Mouse (Mus musculus): ENCODE measurements around the gene Dgkz.

Dgkz gene

DNA sequence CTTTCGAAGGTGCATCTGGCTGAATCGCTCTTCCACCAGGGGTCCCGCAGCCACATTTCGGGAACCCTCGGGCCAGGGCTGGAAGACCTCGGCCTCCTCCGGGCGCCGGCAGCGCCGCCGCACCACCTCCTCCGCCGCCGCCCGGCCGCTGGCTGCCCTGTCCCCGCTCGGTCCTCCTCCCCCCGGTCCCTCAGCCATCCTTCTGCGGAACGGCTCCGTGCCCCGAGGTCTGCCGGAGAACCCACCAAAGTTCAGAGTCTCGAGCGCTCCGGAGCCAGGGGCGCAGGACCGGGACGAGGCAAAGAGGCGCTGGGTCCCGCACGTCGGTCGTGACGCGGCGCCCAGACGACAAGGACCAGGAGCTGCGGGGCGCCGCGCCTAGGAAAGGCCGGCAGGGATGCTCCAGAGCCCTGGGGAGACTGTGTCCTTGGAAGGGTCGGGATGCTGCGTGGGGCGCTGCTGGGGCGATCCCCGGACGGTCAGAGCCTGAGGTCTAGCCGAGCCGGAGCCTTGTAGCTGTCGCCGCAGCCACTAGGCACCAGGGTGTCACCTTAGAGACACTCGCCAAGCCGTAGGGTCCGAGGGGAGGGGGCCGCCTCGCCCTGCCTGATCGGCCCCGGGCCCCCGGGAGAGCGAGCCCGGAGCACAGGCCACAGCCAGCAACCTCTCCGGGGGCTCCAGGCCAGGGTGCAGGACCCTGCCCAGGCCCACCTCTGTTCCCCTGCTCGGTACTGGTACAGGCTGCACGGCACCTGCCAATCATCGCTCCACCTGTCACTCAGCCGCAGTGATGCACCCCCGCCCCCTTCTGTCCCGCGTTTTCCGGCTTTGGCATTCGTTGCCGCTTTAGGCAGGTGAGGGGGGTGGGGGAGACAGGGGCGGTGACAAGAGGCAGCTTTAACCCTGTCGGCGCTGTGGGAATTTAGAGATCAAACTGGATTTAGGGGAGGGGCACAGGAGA lies at the start of gene Dgkz:
Gene Dgkz (minus strand): TSS at position 284 of the 961 bp plus-strand sequence.
- no peak for DNase-seq

GRCm38 (mm10) chr2:92025202-92025601 lies 49.5 kb upstream of the Dgkz start:
- DNase-seq = no peak

GRCm38 (mm10) chr2:92024274-92024672 lies 48.6 kb upstream of the Dgkz start, which contains the start of gene Creb3l1:
Gene Creb3l1, minus strand, starts transcription at chr2:92024502.
- DNase-seq = peak; percentile 45

GRCm38 (mm10) chr2:92023362-92024273 lies 48.0 kb upstream of the Dgkz start:
- DNase-seq = no peak

- DNase-seq = no peak
Measured at GRCm38 (mm10) chr2:92020676-92021265, 45.1 kb upstream of the Dgkz start.

GRCm38 (mm10) chr2:92017440-92017839 lies 41.8 kb upstream of the Dgkz start:
- no peak for DNase-seq

- peak; percentile 44 for DNase-seq
Measured at GRCm38 (mm10) chr2:92016981-92017380, 41.3 kb upstream of the Dgkz start.

GRCm38 (mm10) chr2:92014891-92015290 lies 39.2 kb upstream of the Dgkz start:
- DNase-seq = no peak

- no peak for DNase-seq
Measured at GRCm38 (mm10) chr2:92014248-92014647, 38.6 kb upstream of the Dgkz start.

DNA sequence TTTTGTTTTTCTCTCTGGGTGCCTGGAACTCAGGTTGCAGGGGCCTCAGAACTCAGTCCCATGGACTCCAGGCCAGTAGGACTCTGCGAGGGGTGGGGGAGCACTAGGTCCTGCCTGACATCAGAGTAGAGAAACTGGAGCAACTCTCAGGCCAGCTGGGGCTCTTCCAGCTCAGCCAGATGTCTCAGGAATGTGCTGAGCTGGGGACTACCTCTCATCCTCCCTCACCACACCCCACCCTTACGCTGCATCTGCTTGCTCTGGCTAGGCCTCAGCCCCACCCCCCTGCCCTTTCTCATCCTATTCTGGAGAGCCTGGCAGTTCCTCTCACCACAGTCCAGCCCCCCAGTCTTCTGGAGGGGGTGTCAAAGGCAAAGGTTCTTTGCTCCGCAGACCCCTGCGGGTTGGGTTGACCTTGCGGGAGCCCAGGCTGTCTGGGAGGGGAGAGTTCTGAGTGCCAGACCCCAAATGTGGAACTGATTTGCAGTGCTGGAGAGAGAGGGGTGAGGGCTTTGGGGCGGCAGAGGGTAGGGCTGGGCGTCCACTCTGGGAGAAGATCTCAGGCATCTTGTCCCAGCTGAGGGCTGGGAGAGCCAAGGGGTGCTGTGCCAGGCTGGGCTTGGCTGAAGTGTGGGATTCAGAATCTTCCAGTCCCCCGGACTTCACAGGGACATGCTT lies 37.2 kb upstream of the Dgkz start:
- no peak for DNase-seq

- DNase-seq = no peak
Measured at GRCm38 (mm10) chr2:92011424-92012353, 36.0 kb upstream of the Dgkz start.

DNA sequence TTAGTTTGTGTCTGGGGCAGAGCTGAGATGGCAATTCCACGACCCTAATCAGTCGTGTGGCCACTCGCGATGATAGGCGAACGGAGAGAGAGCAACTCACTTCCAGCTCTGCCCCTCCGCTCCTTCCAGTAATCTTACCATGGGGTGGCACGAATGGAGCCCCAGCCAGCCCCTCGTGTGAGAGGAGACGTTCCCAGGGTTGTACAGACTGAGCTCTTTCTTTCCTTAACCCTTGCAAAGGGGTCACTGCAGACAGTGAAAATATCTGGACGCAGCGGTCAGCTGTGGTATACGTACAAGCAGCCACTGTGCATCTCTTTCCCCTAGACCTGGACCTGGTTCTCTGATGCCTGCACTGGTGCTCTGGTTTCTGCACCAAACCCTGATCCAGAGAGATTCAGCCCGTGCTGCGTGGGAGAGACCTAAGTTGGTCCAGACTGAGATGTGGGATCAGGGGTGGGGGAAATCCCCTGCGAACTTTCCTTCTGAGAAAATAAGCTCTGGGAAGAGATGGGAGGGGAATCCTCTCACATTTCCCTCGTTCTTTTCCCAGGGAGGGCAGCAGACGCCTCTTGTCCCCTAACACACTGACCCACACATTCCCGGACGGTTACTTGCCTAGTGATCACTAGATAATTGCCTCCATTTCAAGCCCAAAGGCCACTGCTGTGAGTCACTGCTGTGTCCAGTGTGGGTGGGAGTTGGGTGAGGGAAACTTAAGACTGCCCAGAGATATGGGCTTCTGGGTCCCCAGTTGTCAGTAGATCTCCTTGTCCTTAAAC lies 33.1 kb upstream of the Dgkz start:
- no peak for DNase-seq

DNA sequence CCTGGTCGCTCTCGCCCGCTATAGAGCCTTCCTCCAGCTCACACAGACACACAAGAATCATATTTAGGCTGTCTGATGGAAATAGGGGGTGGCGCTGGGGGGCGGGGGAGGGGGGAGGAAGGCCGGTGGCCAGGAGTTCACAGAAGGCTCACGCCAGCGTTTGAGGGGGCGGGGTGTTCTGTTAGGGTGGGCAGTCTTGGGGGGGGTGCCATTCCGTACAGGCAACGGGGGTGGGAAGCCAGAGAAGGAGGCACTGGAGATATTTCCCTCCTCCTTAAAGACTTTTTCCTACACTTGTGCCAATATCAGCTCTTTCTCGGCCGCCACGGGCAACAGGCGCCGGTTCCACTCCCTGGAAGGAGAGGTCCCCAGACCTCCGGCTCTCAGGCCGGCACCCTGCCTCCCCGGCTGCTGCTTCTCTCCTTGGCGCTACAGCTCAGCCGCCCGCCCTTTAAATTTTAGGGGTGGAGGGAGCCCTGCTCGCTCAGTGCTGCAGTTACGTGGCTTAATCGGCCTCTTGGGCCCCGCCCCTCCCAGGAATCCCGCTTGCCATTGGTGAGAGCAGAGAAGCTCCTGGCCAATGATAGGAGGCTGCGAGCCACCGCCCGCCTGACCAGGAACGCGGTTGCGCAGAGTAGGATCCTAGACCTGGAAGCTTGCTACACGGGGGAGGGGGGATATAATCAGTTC lies 32.4 kb upstream of the Dgkz start:
- DNase-seq = peak; percentile 98

DNA sequence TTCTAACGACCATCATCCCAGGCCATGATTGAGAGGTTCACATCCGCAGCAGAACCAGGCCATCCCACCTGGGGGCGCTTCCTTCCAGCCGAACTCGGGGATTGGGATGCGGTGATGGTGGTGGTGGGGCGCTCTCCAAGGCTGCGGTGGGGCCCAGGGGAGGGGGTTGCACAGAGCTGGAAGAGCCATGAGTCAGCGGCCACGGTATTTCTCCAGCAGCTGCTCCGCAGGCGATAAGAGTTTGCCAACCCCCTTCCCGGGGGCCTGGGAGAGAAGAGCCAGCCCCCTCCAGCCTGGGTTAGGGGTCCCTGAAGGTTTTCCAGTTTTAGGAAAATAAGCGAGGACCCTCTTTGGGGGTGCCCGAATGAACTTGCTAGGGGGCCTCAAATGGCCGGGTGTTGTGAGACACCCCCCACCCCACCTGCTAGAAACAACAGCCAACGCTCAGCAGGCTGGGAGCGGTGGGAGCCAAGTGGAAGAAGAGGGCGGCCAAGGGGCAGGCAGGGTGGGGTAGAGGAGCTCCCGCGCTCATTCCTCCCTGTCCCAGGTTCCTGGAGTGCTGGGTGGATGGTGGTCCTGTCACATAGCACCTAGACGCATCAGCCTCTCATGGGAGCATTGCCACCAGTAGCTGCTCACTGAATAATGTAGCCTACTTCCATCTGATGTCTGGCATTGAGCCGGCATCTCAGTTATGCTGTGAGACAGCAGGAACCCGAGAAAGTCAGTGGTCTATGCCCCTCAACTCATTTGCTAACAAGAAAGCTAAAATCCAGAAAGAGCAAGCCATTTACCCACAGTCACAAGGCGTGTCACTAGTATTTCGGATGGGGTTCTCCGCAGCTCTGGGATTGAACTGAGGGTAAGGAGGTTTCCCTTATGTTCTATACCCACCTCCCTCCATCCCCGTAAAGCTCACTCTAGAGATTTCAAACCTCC lies 31.6 kb upstream of the Dgkz start:
- DNase-seq = no peak

DNA sequence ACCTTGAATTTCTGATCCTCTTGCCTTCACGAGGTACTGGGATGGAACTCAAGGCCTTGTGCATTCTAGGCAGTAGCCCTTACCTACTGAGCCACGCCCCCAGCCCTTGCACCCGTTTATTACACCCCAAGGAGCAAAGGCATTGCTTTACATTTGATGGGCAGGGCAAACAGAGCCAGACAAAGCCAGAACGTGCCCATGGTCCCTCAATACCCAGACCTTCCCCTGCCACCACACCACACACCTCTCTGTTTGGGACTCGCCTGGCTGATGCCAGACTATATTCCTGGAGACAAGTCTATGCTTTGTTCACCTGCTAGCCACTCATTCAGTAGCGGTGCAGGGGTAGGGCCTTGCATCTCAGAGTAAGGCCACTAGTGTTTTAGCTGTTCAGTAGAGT lies 30.8 kb upstream of the Dgkz start:
- DNase-seq = no peak

DNA sequence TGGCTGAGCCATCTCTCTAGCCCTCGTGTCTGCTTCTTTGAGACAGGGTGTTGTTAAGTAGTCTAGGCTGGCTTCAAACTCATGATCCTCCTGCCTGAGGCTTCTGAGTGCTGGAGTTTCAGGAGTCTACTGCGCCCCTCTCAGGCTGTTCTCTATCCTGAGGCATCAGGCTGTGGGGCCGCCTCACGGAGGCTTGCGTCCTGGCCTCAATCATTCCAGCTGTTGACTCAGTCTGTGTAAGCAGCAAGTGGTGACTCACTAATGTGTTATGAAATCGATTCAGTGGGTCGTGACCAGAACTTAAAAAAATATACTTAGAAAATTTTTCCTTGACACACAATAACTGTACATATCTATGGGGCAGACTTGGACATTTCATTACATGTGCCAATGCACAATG lies 29.0 kb upstream of the Dgkz start:
- DNase-seq = no peak

- no peak for DNase-seq
Measured at GRCm38 (mm10) chr2:91997905-91998608, 22.4 kb upstream of the Dgkz start.

DNA sequence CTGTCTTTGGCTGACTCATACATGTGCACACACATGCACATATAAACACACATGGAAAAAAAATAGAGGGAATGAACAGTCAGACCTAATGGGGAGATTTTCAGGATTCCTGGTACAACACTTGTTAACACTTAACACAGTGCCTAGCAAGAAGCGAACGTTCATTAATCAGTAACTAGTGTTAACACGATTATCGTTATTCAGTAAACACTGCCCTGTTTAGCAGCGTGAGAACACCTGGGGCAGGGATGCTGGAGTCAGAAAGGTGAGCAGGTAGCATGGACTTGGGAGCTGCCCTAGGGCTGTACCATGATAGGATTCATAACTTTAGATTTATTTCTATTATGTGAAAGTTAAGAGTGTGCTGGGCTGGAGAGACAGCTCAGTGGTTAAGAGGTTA lies 20.3 kb upstream of the Dgkz start:
- DNase-seq = no peak

All from layer of hippocampus, adult 9-11 months (tissue).